Mouse (Mus musculus) neural tube, embryonic 11.5 days (tissue): ENCODE measurements around the gene Vps45. TPM values are rescaled to one million over a fixed set of nuclear protein-coding genes. Genes with fewer than 3 reads are reported as not detected.

Experiments used
- ATAC-seq: fragments of 200-750 bp; cut with Nextera tagmentation; 2 replicates; pipeline ENCODE4 v1.8.0; 2017; ENCODE audit warnings: moderate number of reproducible peaks, mild to moderate bottlenecking, moderate TSS enrichment, moderate library complexity; ENCODE audit not compliant: insufficient read depth, low FRiP score, low TSS enrichment
- DNase-seq: peaks from one replicate; pipeline ENCODE4 v3.0.0-alpha.2; 2015; ENCODE audit warnings: low spot score
- H3K27ac ChIP-seq: fragments of 300-500 bp; sonication (generic); 2 replicates; pipeline ENCODE4 v1.5.1; 2014; ENCODE audit warnings: low read depth, mild to moderate bottlenecking, low read length
- H3K27me3 ChIP-seq: fragments of 300-500 bp; sonication (generic); 2 replicates; pipeline ENCODE4 v1.6.1; 2014; ENCODE audit warnings: mild to moderate bottlenecking, low read length, mixed read lengths; ENCODE audit not compliant: control insufficient read depth, insufficient read depth
- H3K36me3 ChIP-seq: fragments of 300-500 bp; sonication (generic); 2 replicates; pipeline ENCODE4 v1.6.1; 2014; ENCODE audit warnings: mild to moderate bottlenecking, low read length, moderate library complexity, mixed read lengths; ENCODE audit not compliant: control insufficient read depth, insufficient read depth
- H3K4me1 ChIP-seq: fragments of 300-500 bp; sonication (generic); 2 replicates; pipeline ENCODE4 v1.6.1; 2014; ENCODE audit warnings: low read length, mixed read lengths; ENCODE audit not compliant: control insufficient read depth, insufficient read depth
- H3K4me2 ChIP-seq: fragments of 300-500 bp; sonication (generic); 2 replicates; pipeline ENCODE4 v1.6.1; 2014; ENCODE audit warnings: low read depth, mild to moderate bottlenecking, moderate library complexity
- H3K4me3 ChIP-seq: fragments of 300-500 bp; sonication (generic); 2 replicates; pipeline ENCODE4 v1.5.1; 2014; ENCODE audit warnings: low read depth, low read length
- H3K9ac ChIP-seq: fragments of 300-500 bp; sonication (generic); 2 replicates; pipeline ENCODE4 v1.6.1; 2014; ENCODE audit warnings: mild to moderate bottlenecking, low read length
- H3K9me3 ChIP-seq: fragments of 300-500 bp; sonication (generic); 2 replicates; pipeline ENCODE4 v1.6.1; 2016; ENCODE audit warnings: low read length; ENCODE audit not compliant: control insufficient read depth
- WGBS: fragments of 180-500 bp; shearing (Covaris S2); extraction: QIAGEN DNeasy Blood & Tissue Kit; methylation state at CpG from one replicate; pipeline ENCODE4 v1.1.7; 2014; 5-methylcytosine and 5-hydroxymethylcytosine counted together
- polyA plus RNA-seq: library from polyadenylated mRNA; unstranded; fragments of >200 nt; fragmentation: Nextera tagmentation; extraction: Ambion mirVana; gene quantifications from 2 replicates; pipeline ENCODE4 v1.2.1, GENCODE M21; 2014

Vps45 gene
- polyA plus RNA-seq, 1 experiment from 2014 or later, result 31.0 TPM

- no peak for ATAC-seq
- no peak overlapping the region for H3K4me3 ChIP-seq
- no peak overlapping the region for H3K27ac ChIP-seq
- H3K36me3 ChIP-seq, result no peaks in the 10 kb centered on the region
- H3K4me1 ChIP-seq, result no peaks in the 10 kb centered on the region
- no peaks in the 10 kb centered on the region for H3K27me3 ChIP-seq
- H3K9ac ChIP-seq, result no peak overlapping the region
- WGBS, result 95% methylated on average over 6 of the region's 6 CpGs
- no peak for DNase-seq
- no peaks in the 10 kb centered on the region for H3K9me3 ChIP-seq
- H3K4me2 ChIP-seq, result no peak overlapping the region
Measured at GRCm38 (mm10) chr3:96069046-96069445, 10.8 kb upstream of the Vps45 start.

- no peak for DNase-seq
- H3K27ac ChIP-seq, result no peak overlapping the region
- H3K4me2 ChIP-seq, result no peak overlapping the region
- no peaks in the 10 kb centered on the region for H3K27me3 ChIP-seq
- no peaks in the 10 kb centered on the region for H3K4me1 ChIP-seq
- ATAC-seq, result no peak
- H3K4me3 ChIP-seq, result no peak overlapping the region
- no peaks in the 10 kb centered on the region for H3K36me3 ChIP-seq
- no peak overlapping the region for H3K9ac ChIP-seq
- WGBS, result 54% methylated on average over 5 of the region's 5 CpGs
- H3K9me3 ChIP-seq, result no peaks in the 10 kb centered on the region
Measured at GRCm38 (mm10) chr3:96066741-96067140, 8.5 kb upstream of the Vps45 start.

- Histone ChIP-seq H3K27me3 (no peaks in the 10 kb centered on the region), H3K4me3 (no peak overlapping the region), H3K36me3 (no peaks in the 10 kb centered on the region), H3K4me2 (no peak overlapping the region), H3K9me3 (no peaks in the 10 kb centered on the region), H3K27ac (no peak overlapping the region), H3K4me1 (no peaks in the 10 kb centered on the region), H3K9ac (no peak overlapping the region)
- WGBS, result 59% methylated on average over 20 of the region's 20 CpGs
- DNase-seq (peak; percentile 57), ATAC-seq (no peak)
Measured at GRCm38 (mm10) chr3:96065754-96066375, 7.6 kb upstream of the Vps45 start.

GRCm38 (mm10) chr3:96065147-96065546, 6.9 kb upstream of the Vps45 start:
- Histone ChIP-seq H3K27me3 (no peaks in the 10 kb centered on the region), H3K9ac (no peak overlapping the region), H3K4me2 (no peak overlapping the region), H3K9me3 (no peaks in the 10 kb centered on the region), H3K27ac (no peak overlapping the region), H3K4me3 (no peak overlapping the region), H3K36me3 (no peaks in the 10 kb centered on the region), H3K4me1 (no peaks in the 10 kb centered on the region)
- DNase-seq (no peak), ATAC-seq (no peak)
- 47% methylated on average over 4 of the region's 4 CpGs for WGBS

GRCm38 (mm10) chr3:96064217-96064616, 6.0 kb upstream of the Vps45 start:
- DNase-seq, result no peak
- no peak for ATAC-seq
- Histone ChIP-seq H3K4me1 (no peaks in the 10 kb centered on the region), H3K36me3 (no peaks in the 10 kb centered on the region), H3K4me3 (no peak overlapping the region), H3K9ac (no peak overlapping the region), H3K27ac (no peak overlapping the region), H3K4me2 (no peak overlapping the region), H3K27me3 (no peaks in the 10 kb centered on the region), H3K9me3 (no peaks in the 10 kb centered on the region)
- WGBS, result 90% methylated on average over 3 of the region's 3 CpGs

GRCm38 (mm10) chr3:96063299-96063698, 5.0 kb upstream of the Vps45 start:
- ATAC-seq, result no peak

GRCm38 (mm10) chr3:96060146-96060545, 1.9 kb upstream of the Vps45 start:
- Histone ChIP-seq H3K27me3 (no peaks in the 10 kb centered on the region), H3K4me2 (no peak overlapping the region), H3K9me3 (no peaks in the 10 kb centered on the region), H3K27ac (no peak overlapping the region), H3K36me3 (no peaks in the 10 kb centered on the region), H3K4me3 (no peak overlapping the region), H3K9ac (no peak overlapping the region), H3K4me1 (no peaks in the 10 kb centered on the region)
- DNase-seq, result no peak
- WGBS, result 83% methylated on average over 1 of the region's 1 CpGs
- no peak for ATAC-seq

More at GRCm38 (mm10) chr3:96063299-96063698, 5.0 kb upstream of the Vps45 start:
- no peaks in the 10 kb centered on the region for H3K9me3 ChIP-seq
- H3K4me1 ChIP-seq, result no peaks in the 10 kb centered on the region
- H3K27ac ChIP-seq, result no peak overlapping the region
- H3K27me3 ChIP-seq, result no peaks in the 10 kb centered on the region
- no peaks in the 10 kb centered on the region for H3K36me3 ChIP-seq
- 75% methylated on average over 2 of the region's 2 CpGs for WGBS
- no peak for DNase-seq
- no peak overlapping the region for H3K4me3 ChIP-seq
- no peak overlapping the region for H3K4me2 ChIP-seq
- H3K9ac ChIP-seq, result no peak overlapping the region

GRCm38 (mm10) chr3:96057747-96058204, 490 bp downstream of the Vps45 start:
- Histone ChIP-seq H3K9ac (peak overlapping the region; percentile 81), H3K36me3 (no peaks in the 10 kb centered on the region), H3K9me3 (no peaks in the 10 kb centered on the region), H3K27me3 (no peaks in the 10 kb centered on the region), H3K4me2 (peak overlapping the region; percentile 79), H3K4me1 (no peaks in the 10 kb centered on the region), H3K27ac (peak overlapping the region; percentile 80), H3K4me3 (peak overlapping the region; percentile 62)
- peak; percentile 89 for ATAC-seq
- under 1% methylated on average over 26 of the region's 26 CpGs for WGBS
- peak; percentile 90 for DNase-seq

- H3K9me3 ChIP-seq, result no peaks in the 10 kb centered on the region
- no peaks in the 10 kb centered on the region for H3K27me3 ChIP-seq
- no peak overlapping the region for H3K4me3 ChIP-seq
- WGBS, result 92% methylated on average over 4 of the region's 4 CpGs
- no peaks in the 10 kb centered on the region for H3K4me1 ChIP-seq
- no peak for DNase-seq
- ATAC-seq, result no peak
- no peak overlapping the region for H3K9ac ChIP-seq
- H3K36me3 ChIP-seq, result no peaks in the 10 kb centered on the region
- H3K27ac ChIP-seq, result no peak overlapping the region
- no peak overlapping the region for H3K4me2 ChIP-seq
Measured at GRCm38 (mm10) chr3:96056031-96056430, 2.2 kb downstream of the Vps45 start.
